Mouse (Mus musculus): ENCODE measurements around the gene Lrrc32. TPM values are rescaled to one million over a fixed set of nuclear protein-coding genes. Genes with fewer than 3 reads are reported as not detected.

The Lrrc32 gene
- total RNA-seq (2021) = 1 to 10 TPM; 1.9 to 3.2 TPM
- long read RNA-seq, experiment 1, full-length matches to known transcripts = 4 of 4 reads
- long read RNA-seq, experiment 1, partial matches to known transcripts = 0 of 4 reads
- long read RNA-seq, experiment 1, other reads (novel, unspliced or antisense) = 0 of 4 reads
- long read RNA-seq, experiment 2, full-length matches to known transcripts = 4 of 4 reads
- long read RNA-seq, experiment 2, partial matches to known transcripts = 0 of 4 reads
- long read RNA-seq, experiment 2, other reads (novel, unspliced or antisense) = 0 of 4 reads

DNA sequence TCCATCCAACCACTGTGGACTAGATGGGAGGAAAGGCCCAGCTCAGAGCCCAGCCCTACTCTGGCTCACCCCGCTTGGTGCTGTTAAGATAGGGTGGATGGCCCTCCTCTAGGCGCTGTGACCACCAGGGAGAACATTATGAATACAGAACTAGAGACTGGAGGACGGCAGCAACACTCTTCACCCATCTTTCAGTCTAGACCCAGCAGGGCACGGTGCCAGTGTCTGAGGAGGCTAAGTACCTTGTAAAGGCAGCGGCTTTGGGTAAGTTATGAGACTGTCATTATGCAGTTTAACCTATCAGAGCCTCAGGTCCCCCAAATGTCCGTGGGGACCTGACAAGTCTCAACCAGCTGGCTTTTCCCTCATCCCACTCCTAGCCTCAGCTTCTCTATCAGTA lies at the start of gene Lrrc32:
Gene Lrrc32 (plus strand): TSS at position 153 of the 400 bp plus-strand sequence.
- DNase-seq (ENCODE audit: low spot score in 2 of 2) = no peak

DNA sequence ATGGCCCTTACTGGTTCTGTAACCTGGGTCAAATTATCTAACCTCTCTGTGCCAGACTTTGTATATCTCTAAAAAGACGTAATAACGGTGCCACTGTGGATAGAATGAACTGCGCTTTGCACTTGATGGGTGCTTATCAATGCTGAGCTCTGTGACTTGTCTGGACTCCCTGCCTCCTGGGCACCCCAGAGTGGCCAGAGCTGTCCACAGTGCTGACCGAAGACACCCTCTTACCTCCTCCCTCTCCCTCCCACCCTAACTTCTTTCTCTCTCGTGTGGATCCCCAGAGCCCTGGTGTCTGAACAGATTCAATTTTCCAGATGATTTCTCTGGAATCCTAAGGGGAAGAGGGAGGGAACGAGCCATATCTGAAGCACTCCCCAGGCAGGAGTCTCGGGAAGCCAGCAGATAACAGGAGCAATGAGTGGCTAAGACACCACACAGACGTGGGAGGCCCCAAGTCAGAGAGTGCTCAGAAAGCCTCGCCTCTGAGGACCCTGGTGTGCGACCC lies 49.1 kb upstream of the Lrrc32 start, which contains the start of gene Gucy2d:
Gene Gucy2d (plus strand): TSS at position 461 of the 511 bp plus-strand sequence.
- DNase-seq (ENCODE audit: low spot score in 2 of 2) = no peak

GRCm38 (mm10) chr7:98446873-98447272 lies 42.2 kb upstream of the Lrrc32 start:
- DNase-seq (ENCODE audit: low spot score in 2 of 2) = no peak

- peak in 1 of 2 experiments; percentile 58 for DNase-seq (ENCODE audit: low spot score in 2 of 2)
Measured at GRCm38 (mm10) chr7:98447585-98448308, 41.3 kb upstream of the Lrrc32 start.

GRCm38 (mm10) chr7:98448309-98448630 lies 40.8 kb upstream of the Lrrc32 start:
- DNase-seq (ENCODE audit: low spot score in 2 of 2) = no peak

DNA sequence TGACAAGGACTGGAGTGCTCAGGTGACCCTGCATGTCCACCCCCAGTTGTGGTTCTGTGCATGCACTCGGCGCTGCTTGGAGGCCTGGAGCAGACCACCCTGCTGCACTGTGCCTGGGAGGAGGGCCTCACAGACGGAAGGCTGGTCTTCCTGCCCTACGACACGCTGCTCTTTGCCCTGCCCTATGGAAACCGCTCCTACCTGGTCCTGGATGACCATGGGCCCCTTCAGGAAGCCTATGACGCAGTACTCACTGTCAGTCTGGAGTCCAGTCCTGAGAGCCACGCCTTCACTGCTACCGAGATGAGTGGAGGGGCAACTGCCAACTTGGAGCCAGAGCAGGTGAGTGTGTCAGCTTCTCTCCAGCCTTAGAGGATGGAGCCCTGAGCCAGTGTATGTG lies 39.4 kb upstream of the Lrrc32 start:
- no peak for DNase-seq (ENCODE audit: low spot score in 2 of 2)

DNA sequence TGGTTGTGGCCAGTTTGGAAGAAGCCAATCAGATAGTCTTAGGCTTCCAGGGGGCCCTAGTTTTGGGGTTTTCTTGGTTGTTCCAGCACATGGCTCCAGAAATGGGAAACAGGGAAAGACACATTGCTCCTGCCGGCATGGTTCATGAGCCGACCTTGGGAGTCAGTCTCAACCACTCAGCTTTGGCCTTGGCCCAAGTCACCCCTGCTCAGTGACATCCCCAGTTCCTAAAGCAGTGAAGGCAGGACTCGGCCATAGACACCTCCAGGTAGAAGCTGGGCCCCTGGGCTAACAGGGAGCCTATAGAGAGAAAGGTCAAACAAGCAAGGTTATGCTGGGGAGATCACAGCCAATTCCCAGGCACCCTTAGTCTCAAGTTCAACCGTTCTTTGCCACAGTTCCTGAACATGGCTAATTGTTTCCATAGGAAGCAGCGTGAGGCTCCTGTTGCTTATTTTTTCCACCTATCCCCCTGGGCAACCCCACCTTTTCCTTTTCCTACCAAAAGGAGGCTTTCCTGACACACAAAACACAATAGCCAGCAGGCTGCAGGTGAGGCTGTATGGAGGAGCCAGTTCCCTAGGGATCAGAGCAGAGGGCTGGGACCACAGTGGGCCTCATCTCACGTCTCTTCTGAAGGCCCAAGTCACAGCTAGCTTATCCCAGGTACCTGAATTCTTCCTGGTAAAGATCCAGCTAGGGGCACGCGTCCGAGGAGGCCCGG lies 34.5 kb upstream of the Lrrc32 start:
- DNase-seq (ENCODE audit: low spot score in 2 of 2) = no peak

GRCm38 (mm10) chr7:98460319-98460718 lies 28.8 kb upstream of the Lrrc32 start:
- DNase-seq (ENCODE audit: low spot score in 2 of 2) = no peak

DNA sequence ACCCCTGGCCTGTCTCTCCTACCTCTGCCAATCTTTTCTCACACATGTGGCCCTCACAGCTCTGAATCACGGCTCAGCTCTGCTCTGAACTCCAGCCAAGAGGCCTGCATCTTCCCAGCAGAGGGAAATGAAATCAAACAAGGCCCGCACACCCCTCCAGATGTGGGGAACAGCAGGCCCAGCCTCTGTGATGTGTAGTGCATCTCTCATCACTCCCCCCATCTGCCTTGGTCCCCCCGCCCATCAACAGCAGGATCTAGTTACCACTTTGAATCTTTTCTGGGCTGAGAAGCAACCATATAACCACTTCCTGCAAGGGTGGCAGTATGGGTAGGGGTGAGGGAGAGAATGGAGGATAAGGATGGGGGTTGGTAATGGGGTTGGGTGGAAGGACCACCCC lies 20.0 kb upstream of the Lrrc32 start:
- no peak for DNase-seq (ENCODE audit: low spot score in 2 of 2)

GRCm38 (mm10) chr7:98472529-98472928 lies 16.6 kb upstream of the Lrrc32 start:
- no peak for DNase-seq (ENCODE audit: low spot score in 2 of 2)

DNA sequence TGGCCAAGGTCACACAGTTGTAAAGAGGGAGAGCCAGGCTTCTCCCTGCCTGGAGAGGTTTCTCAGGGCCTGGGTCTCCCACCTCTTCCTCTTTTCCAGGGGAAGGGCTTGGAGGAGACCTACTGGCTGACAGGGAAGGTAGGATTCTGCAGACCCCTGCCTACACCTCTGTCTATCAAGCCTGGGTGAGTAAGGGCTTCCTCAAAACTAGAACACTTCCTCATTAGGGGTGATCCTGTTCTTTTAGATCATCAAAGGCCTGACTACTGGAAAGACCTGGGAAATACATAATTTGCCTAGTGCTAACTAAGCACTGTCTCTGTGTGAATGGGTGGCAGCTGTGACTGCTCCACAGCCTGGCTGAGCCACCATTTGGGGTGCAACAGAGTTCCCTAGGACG lies 14.5 kb upstream of the Lrrc32 start:
- DNase-seq (ENCODE audit: low spot score in 2 of 2) = no peak

DNA sequence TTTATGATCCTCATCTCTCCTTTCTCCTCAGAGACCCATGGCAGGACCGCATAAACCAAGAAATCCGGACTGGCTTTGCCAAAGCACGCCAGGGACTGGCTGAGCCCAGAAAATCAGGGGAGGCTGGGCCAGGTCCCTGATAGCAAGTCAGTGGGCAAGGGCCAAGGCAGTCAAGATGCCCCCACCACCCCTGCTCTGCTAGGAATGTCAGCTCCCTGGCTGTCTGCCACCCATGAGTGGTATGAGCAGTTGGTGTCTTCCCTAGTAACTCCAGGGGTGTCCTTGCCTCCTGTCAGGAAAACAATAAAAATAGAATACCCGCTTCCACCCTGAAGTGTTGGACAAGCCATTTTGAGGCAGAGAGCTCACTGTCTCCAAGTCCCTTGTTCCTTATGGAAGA lies 11.9 kb upstream of the Lrrc32 start:
- DNase-seq (ENCODE audit: low spot score in 2 of 2) = no peak

DNA sequence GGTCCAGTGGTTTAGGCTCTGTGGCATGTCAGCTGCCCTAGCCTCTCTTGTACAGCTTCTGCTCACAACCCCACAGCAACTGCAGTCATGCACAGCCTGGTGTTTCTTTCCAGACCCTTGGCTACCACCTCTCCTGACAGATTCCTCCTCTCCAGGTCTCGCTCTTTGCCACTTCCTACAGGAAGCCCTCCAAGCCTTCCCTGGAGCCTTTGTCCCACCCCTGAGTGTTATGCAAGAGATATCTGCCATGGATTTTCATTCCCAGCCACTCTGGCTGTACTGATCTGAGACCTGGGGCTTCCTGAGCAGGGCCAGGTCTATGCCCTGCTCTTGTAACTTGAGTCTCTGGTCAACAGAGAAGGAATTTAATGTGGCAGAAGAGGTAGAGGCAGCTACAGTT lies 8.6 kb upstream of the Lrrc32 start:
- no peak for DNase-seq (ENCODE audit: low spot score in 2 of 2)

DNA sequence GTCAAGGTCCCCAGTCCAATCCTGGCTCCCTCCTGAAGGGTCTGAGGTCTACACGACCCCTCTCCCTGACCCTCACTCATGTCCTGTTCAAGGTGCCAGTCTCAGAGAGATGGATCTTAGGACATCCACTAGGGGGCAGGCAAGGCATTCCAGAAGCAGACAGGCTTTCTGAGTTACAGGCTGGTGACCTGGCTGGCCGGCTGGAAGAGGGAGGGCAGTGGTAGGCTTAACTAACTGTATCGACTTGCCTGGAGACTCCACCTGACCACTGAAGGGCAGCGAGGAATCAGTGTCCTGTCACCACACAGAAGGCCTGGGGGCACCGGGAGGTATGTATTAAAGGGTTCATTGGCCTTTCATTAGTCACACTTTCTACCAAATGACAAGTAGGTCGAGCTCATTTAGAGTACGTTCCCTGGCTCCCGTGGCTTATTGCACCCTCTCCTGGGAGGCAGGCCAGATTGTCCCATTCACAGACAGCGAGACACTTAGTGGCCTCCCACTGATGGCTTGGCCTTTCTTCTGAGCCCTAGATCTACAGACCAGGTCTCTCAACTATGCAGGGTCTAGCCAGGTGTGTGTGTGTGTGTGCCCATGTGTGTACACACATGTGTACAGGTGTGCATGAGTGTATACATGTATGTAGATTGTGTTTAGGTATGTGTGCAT lies 7.9 kb upstream of the Lrrc32 start:
- DNase-seq (ENCODE audit: low spot score in 2 of 2) = peak; percentile 70 to 84

- no peak for DNase-seq (ENCODE audit: low spot score in 2 of 2)
Measured at GRCm38 (mm10) chr7:98481861-98482260, 7.2 kb upstream of the Lrrc32 start.

DNA sequence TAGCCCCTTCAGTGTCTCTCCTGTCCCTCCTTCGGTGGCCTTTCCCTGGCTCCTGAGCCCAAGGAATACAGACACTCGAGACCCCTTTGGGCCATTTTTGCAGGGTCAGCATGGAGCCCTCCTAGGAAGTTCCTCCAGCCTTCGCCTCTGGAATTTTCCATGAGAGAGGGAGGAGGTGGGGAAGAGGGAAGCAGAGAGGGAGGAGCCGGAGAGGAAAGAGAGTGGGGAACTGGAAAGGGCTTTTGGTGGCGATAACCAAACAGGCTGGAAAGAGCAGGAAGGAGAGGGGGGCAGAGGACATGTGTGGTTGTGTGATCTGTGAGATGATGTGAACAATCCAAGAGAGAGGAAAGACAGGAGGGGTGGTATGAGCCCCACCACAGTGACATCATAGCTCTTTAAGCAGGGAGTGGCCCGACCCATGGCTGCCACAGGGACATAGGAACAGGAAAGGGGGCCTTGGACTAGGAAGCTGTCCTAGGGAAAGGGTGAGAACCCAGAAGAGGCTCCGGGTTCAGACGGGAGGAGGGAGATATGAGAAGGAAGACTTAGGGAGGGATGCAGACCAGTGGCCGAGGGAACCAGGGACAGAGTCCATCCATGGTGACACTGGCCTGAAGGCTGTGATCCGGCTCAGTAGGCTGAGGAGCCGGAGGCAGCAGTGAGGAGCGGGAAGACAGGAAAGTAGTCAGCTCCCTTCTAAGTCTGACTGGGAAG lies 6.4 kb upstream of the Lrrc32 start:
- no peak for DNase-seq (ENCODE audit: low spot score in 2 of 2)

DNA sequence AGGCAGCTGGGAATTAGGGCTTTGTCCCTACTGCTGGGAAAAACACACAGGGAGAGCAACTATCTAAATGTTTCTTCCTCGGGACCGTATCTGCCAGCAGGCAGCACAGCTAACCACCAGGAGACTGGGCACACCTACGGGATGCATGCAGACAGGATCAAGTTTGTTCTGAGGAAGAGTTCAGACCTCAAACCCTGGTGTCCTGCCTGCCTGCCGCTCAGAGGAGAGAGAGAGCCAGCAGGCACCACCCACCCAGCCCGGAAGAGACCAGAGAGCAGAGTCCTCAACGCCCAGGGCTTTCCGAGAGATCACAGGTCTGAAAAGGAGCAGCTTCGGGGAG lies 5.8 kb upstream of the Lrrc32 start:
- DNase-seq (ENCODE audit: low spot score in 2 of 2) = no peak

DNA sequence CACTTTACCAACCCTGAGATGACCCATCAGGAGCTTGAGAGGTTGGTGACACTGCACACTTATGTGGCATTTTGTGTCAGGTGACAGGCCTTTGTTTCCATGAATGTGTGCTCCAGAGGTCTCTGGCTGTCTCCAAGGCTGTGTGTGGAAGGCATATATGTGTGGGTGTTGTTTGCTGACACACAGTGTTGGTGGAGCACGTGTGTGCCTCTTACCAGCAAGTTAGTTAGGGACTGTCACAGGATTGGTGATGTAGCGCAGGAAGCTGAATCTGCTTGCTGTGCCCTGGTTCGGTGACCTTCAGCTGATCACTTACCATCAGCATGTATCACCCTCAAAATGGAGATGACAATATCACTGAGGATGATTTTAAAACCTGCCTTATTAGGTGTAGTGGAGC lies 4.2 kb upstream of the Lrrc32 start:
- DNase-seq (ENCODE audit: low spot score in 2 of 2) = no peak

DNA sequence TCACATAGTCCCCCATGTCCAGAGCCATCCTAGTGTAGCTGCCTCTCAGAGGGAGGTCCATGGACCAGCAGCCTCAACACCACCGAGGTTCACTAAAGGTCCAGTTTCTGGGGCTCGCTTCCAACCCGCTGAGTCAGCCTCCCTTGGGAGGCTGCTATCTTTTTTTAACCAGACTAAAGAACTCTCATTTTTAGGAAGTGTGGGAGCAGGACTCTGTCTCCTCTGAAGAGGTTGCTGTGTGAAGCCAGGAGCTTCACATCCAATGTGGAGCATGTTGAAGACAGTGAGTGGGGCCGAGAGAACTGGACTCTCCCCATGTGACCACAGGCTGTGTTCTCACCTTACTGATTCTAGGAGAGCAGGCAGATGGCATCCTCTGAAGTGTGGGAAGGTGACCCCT lies 3.6 kb upstream of the Lrrc32 start:
- no peak for DNase-seq (ENCODE audit: low spot score in 2 of 2)

- DNase-seq (ENCODE audit: low spot score in 2 of 2) = no peak
Measured at GRCm38 (mm10) chr7:98486471-98486917, 2.6 kb upstream of the Lrrc32 start.

Measured in layer of hippocampus, postnatal 14 days (tissue).